Mouse (Mus musculus): ENCODE data around the gene Ube2q2. TPM values are rescaled to one million over a fixed set of nuclear protein-coding genes. Genes with fewer than 3 reads are reported as not detected.
"Not testable (repeated sequence)": the region's sequence is repeated elsewhere in the genome, so short reads cannot be mapped to it uniquely, and the experiment has no call there.

The Ube2q2 gene
- 24.3 and 32.0 TPM in 2 replicates for polyA plus RNA-seq (2014; fragmentation: Nextera tagmentation; extraction: Ambion mirVana)

DNA sequence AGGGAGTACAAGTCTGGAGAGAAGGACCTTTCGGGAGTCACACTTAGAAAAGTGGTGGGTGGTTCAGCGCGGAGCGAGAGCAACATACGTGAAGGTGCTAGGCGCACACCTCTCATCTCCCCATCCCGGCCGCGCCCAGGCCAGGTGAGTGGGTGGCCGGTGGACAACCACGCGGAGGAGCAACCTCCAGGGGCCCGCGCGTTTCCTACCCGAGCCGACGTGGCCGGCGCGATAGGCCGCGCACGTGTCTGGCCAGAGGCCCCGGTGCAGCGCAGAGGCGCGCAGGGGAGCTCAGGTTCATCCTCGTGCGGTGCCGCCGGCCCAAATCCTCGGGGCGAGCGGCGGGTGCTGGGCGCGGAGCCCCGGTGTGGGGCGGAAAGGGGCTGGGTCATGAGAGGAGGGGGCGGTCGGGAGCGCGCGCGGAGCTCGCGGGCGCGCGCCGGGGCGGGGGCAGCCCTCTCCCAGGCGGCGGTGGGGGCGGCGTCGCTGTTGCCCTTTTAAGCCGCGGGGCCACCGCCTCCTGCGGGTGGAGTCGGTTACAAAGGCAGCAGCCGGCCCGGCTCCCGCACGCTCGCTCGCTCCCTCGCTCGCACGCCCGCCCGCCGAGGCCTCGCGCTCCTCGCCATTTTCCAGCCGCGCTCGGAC lies at the start of gene Ube2q2:
TSS of gene Ube2q2 (plus strand) at position 1 of the 645 bp plus-strand sequence.
- DNase-seq (ENCODE audit: low spot score) (peak; percentile 86), ATAC-seq (peak; percentile 89)
- H3K27ac ChIP-seq (ENCODE audit: low read depth, low read length) = peak within 1 kb of the TSS; percentile 74
- H3K4me1 ChIP-seq (ENCODE audit: control insufficient read depth, insufficient read depth, low read length) = peaks cover 6% of the 10 kb centered on the region; the same call in 1 of the 2 replicates
- no peaks in the 10 kb centered on the region for H3K9me3 ChIP-seq (replicated peaks; ENCODE audit: control insufficient read depth, low read length)
- peak within 1 kb of the TSS; percentile 85 for H3K4me3 ChIP-seq (ENCODE audit: low read depth, low read length)
- H3K36me3 ChIP-seq (ENCODE audit: control insufficient read depth, insufficient read depth, low read length) = no peaks in the 10 kb centered on the region; the same call in 1 of the 2 replicates
- WGBS = under 1% methylated on average over 59 of the region's 81 CpGs
- H3K27me3 ChIP-seq (replicated peaks; ENCODE audit: control insufficient read depth, insufficient read depth, low read length) = no peaks in the 10 kb centered on the region
- peak within 1 kb of the TSS; percentile 88 for H3K9ac ChIP-seq (ENCODE audit: low read length)
- peak within 1 kb of the TSS; percentile 88 for H3K4me2 ChIP-seq (ENCODE audit: low read length)

DNA sequence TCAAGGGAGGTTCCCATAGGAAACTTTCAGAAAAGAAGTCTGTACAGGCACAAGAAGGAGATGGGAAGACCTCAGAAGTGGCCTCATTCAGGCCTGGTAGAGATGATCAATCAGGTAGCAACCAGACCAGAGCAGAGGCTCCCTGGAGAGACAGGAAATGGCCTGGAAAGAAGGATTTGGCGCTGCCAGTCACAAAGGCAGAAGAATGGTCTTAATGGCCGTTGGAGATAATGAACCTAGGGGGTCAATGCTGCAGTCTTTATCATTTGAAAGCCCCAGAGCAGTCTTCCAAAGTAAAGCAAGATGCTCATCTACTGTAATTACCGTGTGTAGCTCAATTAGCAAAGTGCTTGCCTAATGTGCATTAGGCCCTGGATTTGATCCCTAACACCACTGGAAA lies 47.5 kb upstream of the Ube2q2 start:
- 48% methylated on average over 3 of the region's 3 CpGs for WGBS
- Histone ChIP-seq H3K9me3 (replicated peaks; ENCODE audit: control insufficient read depth, low read length) (0 out of 2 replicates have a peak, but pooled peaks cover 2% of the 10 kb centered on the region), H3K36me3 (ENCODE audit: control insufficient read depth, insufficient read depth, low read length) (no peaks in the 10 kb centered on the region), H3K4me2 (ENCODE audit: low read length) (no peak overlapping the region), H3K9ac (ENCODE audit: low read length) (no peak overlapping the region), H3K27ac (ENCODE audit: low read depth, low read length) (no peak overlapping the region), H3K27me3 (replicated peaks; ENCODE audit: control insufficient read depth, insufficient read depth, low read length) (no peaks in the 10 kb centered on the region), H3K4me1 (ENCODE audit: control insufficient read depth, insufficient read depth, low read length) (no peaks in the 10 kb centered on the region), H3K4me3 (ENCODE audit: low read depth, low read length) (no peak overlapping the region)
- no peak for DNase-seq (ENCODE audit: low spot score)
- no peak for ATAC-seq

DNA sequence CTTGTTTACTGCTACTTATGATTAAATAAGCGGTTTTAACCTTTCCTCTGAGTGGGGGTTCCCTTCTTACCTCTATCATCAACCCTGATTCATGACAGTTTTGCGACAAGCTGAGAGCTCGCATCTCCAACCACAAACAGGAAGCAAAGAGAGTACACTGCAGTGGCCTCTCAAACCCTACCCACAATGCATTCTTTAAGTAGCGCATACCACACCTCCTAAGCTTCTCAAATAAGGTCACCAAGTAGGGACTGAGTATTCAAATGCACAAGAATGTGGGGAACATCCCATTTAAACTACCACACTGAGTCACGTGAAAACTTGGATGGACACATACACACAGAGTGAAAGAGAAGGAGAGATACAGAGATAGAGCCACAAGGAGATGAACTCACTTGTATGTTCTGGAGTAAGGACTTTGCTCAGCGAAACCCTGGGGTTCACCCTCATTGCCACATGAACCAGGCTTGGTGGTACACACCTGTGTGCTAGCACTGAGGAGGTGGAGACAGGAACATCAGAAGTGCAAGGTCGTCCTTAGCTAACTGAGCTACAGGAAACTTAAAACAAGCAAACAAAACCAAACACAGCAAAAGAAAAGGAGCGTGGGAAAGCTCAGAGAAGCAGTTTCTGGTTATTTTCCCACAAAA lies 46.3 kb upstream of the Ube2q2 start:
- ATAC-seq = no peak
- H3K4me2 ChIP-seq (ENCODE audit: low read length) = no peak overlapping the region
- H3K36me3 ChIP-seq (ENCODE audit: control insufficient read depth, insufficient read depth, low read length) = no peaks in the 10 kb centered on the region
- DNase-seq (ENCODE audit: low spot score) = no peak
- no peaks in the 10 kb centered on the region for H3K27me3 ChIP-seq (replicated peaks; ENCODE audit: control insufficient read depth, insufficient read depth, low read length)
- no peak overlapping the region for H3K27ac ChIP-seq (ENCODE audit: low read depth, low read length)
- H3K4me3 ChIP-seq (ENCODE audit: low read depth, low read length) = no peak overlapping the region
- 0 out of 2 replicates have a peak, but pooled peaks cover 2% of the 10 kb centered on the region for H3K9me3 ChIP-seq (replicated peaks; ENCODE audit: control insufficient read depth, low read length)
- WGBS = 92% methylated on average over 8 of the region's 8 CpGs
- H3K9ac ChIP-seq (ENCODE audit: low read length) = no peak overlapping the region
- no peaks in the 10 kb centered on the region for H3K4me1 ChIP-seq (ENCODE audit: control insufficient read depth, insufficient read depth, low read length)

DNA sequence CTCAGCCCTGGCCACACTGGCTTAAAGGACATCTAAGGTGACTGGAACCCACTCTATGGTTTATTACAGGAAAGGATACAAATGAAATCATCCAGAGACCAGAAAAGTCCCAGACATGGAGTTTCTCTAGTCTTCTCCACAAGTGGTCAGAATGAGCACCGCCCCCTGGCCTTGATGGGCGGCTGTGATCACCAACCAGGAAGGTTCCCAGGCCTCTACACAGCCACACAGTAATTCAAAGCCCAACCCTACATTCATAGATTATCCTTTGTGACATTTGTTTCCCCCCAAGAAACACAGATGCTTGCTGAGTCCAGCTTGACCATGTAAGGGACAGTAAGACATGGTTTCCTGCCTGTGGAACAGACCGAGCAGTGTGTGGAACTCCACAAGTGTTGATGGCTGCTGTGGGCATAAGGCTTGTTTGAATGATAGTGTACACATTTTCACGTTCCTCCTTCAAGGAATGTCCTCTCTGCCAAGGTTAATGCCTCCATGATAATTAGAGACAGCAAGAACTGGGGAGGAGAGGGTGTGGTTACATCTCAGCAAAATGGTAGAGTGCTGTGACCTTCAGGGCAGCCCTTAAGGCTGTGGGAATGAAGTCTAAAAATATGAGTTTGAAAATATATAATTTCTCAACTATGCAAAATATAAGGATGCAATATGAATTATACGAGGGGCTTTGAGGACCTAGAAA lies 45.6 kb upstream of the Ube2q2 start:
- H3K4me1 ChIP-seq (ENCODE audit: control insufficient read depth, insufficient read depth, low read length) = no peaks in the 10 kb centered on the region
- H3K27me3 ChIP-seq (replicated peaks; ENCODE audit: control insufficient read depth, insufficient read depth, low read length) = no peaks in the 10 kb centered on the region
- H3K4me2 ChIP-seq (ENCODE audit: low read length) = no peak overlapping the region
- 0 out of 2 replicates have a peak, but pooled peaks cover 2% of the 10 kb centered on the region for H3K9me3 ChIP-seq (replicated peaks; ENCODE audit: control insufficient read depth, low read length)
- H3K4me3 ChIP-seq (ENCODE audit: low read depth, low read length) = no peak overlapping the region
- H3K9ac ChIP-seq (ENCODE audit: low read length) = no peak overlapping the region
- H3K36me3 ChIP-seq (ENCODE audit: control insufficient read depth, insufficient read depth, low read length) = no peaks in the 10 kb centered on the region
- no peak for DNase-seq (ENCODE audit: low spot score)
- no peak for ATAC-seq
- WGBS = 88% methylated on average over 5 of the region's 5 CpGs
- no peak overlapping the region for H3K27ac ChIP-seq (ENCODE audit: low read depth, low read length)

DNA sequence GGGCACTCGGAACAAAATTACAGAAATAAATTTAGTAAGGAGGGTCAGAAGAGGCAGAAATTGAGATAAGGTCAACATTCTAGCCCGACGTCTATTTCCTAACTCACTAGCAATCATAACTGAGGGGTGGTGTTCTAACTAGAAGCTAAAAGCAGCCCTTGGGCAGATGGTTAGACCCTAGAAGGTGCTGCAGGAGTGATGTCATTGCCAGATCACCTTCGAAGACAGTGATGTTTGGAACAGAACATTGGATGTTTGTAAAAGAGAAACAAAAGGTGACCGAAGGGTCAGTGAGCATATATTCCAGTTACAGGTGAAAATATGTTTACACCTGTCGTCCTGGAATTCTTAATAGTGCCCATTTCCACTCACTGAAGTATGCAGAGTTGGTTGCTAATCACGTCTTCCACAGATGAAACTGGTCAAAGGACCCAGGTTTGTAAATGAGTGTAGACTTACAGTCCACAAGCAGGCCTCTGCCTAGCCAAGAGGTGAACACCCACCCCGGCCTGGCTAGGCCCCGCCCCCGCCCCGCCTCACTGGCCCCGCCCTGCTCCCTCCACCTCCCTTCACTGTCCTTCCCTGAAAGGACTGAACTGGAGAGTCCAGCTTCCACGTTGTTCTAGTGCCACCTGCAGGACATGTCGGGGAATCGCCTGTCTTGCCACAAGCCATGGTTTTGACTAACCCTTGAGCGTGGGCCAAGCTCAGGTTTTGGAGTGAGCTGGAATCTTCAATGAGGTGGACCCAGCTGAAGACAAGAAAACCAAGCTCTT lies 38.4 kb upstream of the Ube2q2 start:
- DNase-seq (ENCODE audit: low spot score) (peak; percentile 93), ATAC-seq (peak; percentile 93)
- Histone ChIP-seq H3K27ac (ENCODE audit: low read depth, low read length) (no peak overlapping the region), H3K4me1 (ENCODE audit: control insufficient read depth, insufficient read depth, low read length) (no peaks in the 10 kb centered on the region), H3K27me3 (replicated peaks; ENCODE audit: control insufficient read depth, insufficient read depth, low read length) (no peaks in the 10 kb centered on the region), H3K9ac (ENCODE audit: low read length) (no peak overlapping the region), H3K4me2 (ENCODE audit: low read length) (no peak overlapping the region), H3K4me3 (ENCODE audit: low read depth, low read length) (no peak overlapping the region), H3K36me3 (ENCODE audit: control insufficient read depth, insufficient read depth, low read length) (no peaks in the 10 kb centered on the region), H3K9me3 (replicated peaks; ENCODE audit: control insufficient read depth, low read length) (no peaks in the 10 kb centered on the region)
- WGBS = 32% methylated on average over 16 of the region's 16 CpGs

DNA sequence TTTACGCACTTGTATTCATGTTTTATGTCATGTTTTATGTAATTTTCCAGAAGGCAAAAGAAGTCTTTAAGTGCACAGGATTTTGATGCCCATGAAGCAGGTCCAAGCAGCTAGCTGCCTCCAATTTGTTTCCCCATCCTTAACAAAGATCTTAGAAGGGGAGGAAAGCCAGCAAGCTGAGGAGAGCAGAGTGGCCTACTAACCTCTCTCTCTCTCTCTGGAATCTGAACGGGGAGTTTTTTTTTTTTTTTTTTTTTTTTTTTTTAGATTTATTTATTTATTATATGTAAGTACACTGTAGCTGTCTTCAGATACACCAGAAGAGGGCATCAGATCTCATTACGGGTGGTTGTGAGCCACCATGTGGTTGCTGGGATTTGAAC lies 37.8 kb upstream of the Ube2q2 start:
- not testable (repeated sequence) for H3K4me3 ChIP-seq (ENCODE audit: low read depth, low read length); DNase-seq (ENCODE audit: low spot score); H3K36me3 ChIP-seq (ENCODE audit: control insufficient read depth, insufficient read depth, low read length); H3K4me1 ChIP-seq (ENCODE audit: control insufficient read depth, insufficient read depth, low read length); H3K27ac ChIP-seq (ENCODE audit: low read depth, low read length); H3K27me3 ChIP-seq (replicated peaks; ENCODE audit: control insufficient read depth, insufficient read depth, low read length); H3K4me2 ChIP-seq (ENCODE audit: low read length); H3K9me3 ChIP-seq (replicated peaks; ENCODE audit: control insufficient read depth, low read length); H3K9ac ChIP-seq (ENCODE audit: low read length)
- peak; percentile 29; the same call in 1 of the 2 replicates for ATAC-seq
- WGBS = 27% methylated on average over 2 of the region's 3 CpGs

DNA sequence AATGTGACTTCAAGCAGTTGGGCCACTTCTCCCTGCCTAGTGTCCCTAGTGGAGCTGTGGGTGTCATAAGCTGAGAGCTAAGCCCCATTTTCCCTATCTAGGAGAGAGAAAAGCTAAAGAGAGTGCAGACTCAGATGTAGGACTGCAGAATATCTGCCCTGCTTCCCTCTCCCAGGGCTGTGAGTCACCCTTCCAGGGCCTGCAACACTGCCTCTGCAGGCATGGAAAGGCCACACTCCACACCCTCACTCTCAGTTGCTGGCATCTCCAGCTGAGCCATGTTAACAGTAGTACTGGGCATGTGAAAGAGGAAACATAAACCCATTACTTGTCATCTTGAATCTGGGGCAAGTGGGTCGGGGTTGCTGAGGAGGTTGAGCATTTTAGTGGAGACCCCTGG lies 33.9 kb upstream of the Ube2q2 start:
- DNase-seq (ENCODE audit: low spot score) (no peak), ATAC-seq (no peak)
- Histone ChIP-seq H3K4me1 (ENCODE audit: control insufficient read depth, insufficient read depth, low read length) (no peaks in the 10 kb centered on the region), H3K27ac (ENCODE audit: low read depth, low read length) (no peak overlapping the region), H3K9me3 (replicated peaks; ENCODE audit: control insufficient read depth, low read length) (no peaks in the 10 kb centered on the region), H3K4me2 (ENCODE audit: low read length) (no peak overlapping the region), H3K4me3 (ENCODE audit: low read depth, low read length) (no peak overlapping the region), H3K27me3 (replicated peaks; ENCODE audit: control insufficient read depth, insufficient read depth, low read length) (no peaks in the 10 kb centered on the region), H3K9ac (ENCODE audit: low read length) (no peak overlapping the region), H3K36me3 (ENCODE audit: control insufficient read depth, insufficient read depth, low read length) (no peaks in the 10 kb centered on the region)
- WGBS = 91% methylated on average over 1 of the region's 1 CpGs

DNA sequence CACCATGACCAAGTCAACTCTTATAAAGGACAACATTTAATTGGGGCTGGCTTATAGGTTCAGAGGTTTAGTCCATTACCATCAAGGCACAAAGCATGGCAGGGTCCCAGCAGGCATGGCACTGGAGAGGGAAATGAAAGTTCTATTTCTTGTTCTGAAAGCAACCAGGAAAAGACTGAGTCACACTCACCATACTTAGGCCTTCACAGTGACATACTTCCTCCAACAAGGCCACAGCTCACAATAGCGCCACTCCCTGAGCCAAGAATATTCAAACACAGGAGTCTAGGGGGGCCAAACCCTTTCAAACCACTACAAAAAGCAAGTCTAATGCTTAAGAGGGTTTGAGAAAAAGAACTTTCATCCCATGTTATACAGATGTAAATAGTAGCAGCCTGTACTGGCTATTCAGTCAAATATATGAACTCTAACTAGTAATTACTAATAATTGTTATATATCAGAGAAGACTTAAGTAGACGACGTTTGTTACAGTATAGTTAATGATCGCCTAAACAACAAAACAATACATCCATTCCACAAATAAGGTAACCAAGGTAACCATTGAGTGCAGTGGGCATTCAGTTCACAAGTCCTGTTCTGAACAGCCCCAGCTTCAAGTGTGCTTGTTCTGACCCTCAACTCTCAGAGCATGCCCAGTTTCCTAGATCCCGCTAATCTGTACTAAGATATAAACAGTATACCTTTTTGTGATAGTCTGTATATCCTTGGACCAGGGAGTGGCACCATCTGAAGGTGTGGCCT lies 31.2 kb upstream of the Ube2q2 start:
- no peaks in the 10 kb centered on the region for H3K36me3 ChIP-seq (ENCODE audit: control insufficient read depth, insufficient read depth, low read length)
- no peak overlapping the region for H3K4me2 ChIP-seq (ENCODE audit: low read length)
- H3K9ac ChIP-seq (ENCODE audit: low read length) = no peak overlapping the region
- H3K27me3 ChIP-seq (replicated peaks; ENCODE audit: control insufficient read depth, insufficient read depth, low read length) = no peaks in the 10 kb centered on the region
- 48% methylated on average over 5 of the region's 5 CpGs for WGBS
- no peaks in the 10 kb centered on the region for H3K4me1 ChIP-seq (ENCODE audit: control insufficient read depth, insufficient read depth, low read length)
- ATAC-seq (peak; percentile 46; the same call in 1 of the 2 replicates), DNase-seq (ENCODE audit: low spot score) (peak; percentile 48)
- no peak overlapping the region for H3K27ac ChIP-seq (ENCODE audit: low read depth, low read length)
- H3K4me3 ChIP-seq (ENCODE audit: low read depth, low read length) = no peak overlapping the region
- H3K9me3 ChIP-seq (replicated peaks; ENCODE audit: control insufficient read depth, low read length) = no peaks in the 10 kb centered on the region
